Mouse (Mus musculus): ENCODE measurements around the gene Bcl2.

DNA sequence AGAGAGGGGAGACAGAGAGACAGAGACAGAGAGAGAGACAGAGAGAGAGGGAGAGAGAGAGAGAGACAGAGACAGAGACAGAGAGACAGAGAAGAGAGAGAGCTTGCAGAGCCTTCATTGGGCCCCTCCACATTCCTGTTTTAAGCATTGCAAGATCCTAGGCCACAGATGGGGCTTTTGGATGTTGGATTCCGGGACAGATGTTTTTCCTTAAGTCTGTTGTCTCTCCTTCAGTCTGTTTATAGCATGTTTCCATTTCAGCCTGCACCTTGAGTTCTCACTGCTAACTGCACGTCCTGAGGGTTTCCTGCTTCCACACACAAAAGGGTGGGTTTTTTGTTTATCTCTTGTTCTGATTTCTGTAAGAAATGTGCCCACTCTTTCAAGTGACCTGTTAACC lies 77.4 kb downstream of the Bcl2 start:
- TF ChIP-seq CTCF (IDR thresholded peaks at IDR 0.05; ENCODE audit: low read depth, low read length): no peak
- TF ChIP-seq GATA1 (IDR thresholded peaks at IDR 0.05; ENCODE audit: borderline replicate concordance, low read length): no peak
- TF ChIP-seq TAL1 (conservative IDR thresholded peaks at IDR 0.05; ENCODE audit: low read depth, low read length): no peak
- no peak for TF ChIP-seq POLR2AphosphoS5 (IDR thresholded peaks at IDR 0.05; ENCODE audit: insufficient replicate concordance, low read depth, low read length)

All from G1E (cell line).